Mouse (Mus musculus) MN1 (cell line): ENCODE measurements at regions not wholly inside any gene's neighbourhood (a gene's known extent, or its start where the extent isn't known, plus 50 kb on each side); places are given as distances from the start of the nearest gene placed in this dataset.

Experiments used
- DNase-seq: peaks from one replicate; pipeline ENCODE4 v3.0.0-alpha.2; 2016; ENCODE audit warnings: low spot score

DNA sequence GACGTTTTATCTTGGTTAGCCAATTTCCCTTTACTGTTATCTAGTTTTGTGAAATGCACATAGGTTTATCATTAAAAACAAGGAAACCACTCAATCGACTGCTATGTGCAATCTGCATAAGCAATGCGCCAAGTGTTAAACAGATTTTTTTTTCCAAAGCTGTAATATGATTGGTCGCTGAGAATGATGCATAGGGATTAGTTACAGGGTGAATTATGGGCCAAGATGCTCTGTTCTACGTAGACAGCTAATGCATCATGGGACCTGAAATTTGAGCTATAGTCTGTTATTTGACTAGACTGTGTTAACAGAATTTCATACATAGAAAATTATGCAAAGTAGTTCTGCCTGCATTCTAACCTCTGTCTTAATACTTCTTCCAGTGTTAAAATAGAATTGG is 284.0 kb downstream of the Basp1 start:
- no peak for DNase-seq

DNA sequence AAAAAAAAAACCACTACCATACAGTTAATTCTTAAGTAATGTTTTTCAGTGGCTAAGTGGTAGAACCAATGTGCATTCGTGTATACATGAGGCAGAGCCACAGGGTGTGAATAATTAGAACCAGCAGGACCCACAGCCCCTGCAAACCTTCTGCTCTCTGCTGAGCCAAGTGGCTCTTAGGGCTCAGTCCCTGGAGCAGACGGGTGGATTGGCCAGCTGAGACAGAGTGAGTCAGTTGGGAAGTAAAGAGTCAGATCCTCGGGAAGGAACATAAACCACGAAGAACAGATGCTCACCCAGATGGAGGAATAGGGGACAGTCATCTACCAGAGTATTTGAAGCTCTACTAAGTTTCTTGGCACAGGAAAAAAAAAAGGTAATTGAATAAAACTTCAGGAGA is 293.1 kb downstream of the Basp1 start:
- no peak for DNase-seq

DNA sequence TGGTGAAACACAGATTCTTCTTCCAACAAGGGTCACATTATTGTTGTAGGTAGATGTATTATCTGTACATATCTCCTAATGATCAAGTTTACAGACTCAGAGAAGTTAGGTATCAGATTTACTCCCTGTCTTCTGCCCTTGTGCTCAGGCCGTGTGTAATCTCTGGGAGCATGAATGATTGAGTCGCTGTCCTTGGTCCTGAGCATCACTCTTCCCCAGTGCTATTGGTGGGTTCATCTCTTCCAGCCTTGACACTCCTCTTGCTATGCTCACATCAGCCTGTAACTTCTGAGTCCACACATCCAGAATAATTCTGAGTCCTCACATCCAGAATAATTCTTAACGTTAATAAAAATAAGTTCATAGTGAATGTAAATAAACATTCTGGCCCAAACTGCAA is 295.6 kb downstream of the Basp1 start:
- DNase-seq: no peak

DNA sequence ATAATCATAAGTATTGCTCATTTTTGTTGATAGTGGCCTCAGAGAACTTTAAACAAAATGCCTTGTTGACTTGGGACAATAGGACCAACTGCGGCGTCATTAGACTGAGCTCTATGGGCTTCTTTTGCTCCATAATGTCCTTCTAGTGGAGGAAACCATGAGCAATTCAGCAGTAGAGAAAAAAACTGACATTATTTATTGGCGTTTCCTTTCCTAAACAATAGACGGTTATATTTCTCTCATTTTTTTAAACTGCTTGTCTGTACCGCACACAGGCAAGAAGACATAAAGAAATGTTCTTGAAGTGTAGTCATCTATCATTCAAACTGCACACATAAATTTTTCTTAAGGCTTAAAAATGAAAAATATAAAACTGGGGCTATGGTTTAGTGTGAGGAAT is 310.8 kb downstream of the Basp1 start:
- DNase-seq: no peak

DNA sequence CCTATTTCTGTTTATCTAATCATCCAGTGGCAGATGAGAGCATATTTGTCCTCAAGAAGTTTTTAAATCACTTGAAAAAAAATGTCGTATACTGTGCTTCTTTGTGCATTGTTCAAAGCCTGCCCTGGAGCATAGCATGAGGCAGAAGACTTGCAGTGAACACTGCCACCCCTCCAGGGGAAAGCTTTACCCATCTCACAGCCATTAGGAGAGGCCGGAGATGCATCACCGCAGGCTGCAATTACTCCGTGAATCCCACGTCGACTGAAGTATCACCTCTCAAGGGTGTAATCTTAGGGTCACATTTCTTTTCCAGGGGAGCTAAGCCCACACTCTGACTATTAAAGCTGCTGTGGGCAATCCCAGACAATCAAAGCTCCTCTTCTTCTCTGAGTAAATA is 319.8 kb downstream of the Basp1 start:
- DNase-seq: no peak

DNA sequence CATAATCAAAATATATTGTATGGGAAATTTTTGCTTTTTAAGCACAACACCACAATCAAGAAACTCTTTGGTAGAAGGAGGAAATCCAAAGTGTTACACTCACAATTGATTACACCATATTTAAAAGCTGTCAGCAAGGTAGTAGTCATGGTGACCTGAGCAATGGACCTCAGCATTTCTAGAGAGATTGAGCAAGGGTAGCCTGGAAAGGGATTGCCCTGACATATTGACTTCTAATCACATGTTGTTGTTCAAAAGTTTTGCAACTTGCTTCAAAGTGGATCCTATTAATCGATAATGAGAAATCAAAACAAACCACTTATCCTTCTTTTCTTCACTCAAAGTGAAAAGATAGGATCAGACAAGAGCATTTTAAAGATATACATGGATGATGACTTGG is 343.9 kb downstream of the Basp1 start:
- DNase-seq: no peak

DNA sequence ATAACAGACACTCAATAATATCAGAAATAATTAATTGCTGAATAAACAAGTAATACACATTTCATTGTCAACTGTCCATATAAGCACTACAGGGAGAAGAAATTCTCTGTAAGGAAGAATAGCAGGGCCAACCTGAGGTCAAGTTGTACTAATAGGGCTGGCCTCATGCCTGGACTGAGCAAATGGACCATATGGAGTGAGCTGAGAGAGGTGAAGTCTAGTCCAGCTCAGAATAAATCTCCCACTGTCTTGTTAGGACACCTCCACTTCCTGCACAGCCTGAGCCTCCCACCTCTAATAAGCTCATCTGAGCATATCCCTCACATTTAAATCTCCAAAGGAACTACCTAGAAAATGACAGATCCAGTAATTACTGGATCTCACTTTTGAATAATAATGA is 354.2 kb downstream of the Basp1 start:
- no peak for DNase-seq

DNA sequence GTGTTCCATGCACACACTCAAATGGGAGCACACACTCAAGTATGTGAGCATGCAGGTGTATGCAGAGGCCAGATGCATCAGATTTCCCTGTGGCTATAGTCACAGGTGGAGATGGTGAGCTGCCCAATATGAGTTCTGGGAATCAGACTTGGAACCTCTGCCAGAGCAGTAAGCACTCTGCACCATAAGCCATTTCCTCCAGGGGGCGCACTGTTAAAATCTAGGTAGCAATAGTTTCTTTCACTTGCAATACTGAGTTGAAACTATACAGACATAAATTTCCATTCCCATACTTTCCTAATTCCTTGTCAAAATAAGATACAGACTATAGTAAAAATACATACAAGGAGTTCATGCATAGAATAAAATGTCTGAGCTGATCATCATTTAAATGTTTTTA is 365.7 kb downstream of the Basp1 start:
- DNase-seq: peak; percentile 23

DNA sequence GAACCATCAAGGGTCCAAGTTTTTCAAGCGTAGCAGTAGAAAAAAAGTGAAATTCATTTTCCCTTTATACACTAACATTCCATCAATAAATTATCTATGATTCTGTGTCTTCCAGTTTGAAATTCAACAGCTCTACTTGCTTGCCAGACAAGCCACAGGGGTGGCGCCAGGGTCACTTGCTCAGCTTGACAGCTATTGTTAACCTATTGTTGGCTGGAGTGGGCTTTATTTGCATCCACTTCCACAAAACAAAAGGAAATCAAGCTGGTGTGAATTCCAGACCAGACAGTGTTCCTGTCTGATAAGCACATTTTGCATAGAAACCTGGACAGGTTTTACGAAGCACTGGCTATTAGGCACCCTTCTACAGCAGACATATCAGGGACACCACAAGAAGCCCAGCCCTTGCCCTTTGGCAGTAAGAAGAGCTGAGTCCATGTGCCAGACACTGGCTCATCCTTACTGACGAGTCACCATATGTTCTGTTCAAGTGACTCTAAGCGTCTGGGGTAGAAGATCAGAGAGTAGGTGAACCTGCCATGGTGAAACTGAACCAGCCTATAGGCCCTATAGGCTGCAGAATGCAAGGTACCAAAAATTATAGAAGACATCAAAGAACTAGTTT is 366.9 kb downstream of the Basp1 start:
- no peak for DNase-seq

DNA sequence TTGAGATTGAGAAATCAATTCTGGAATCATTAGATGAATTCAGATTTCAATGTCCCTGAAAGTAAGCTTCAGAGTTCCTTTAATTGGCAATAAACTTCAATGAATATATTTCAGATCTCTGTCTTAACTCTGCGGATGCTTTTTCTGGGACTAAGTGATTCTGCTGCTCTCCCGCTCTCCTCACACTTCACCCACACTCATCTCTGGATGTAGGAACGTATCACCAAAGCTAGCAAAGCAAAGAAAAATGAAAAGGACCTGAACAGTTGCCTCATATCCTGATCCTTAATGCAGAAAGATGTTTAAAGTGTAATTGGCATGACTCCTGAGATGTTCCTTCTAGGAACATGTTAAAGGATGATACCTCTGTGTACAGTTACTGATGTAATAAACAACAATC is 377.3 kb downstream of the Basp1 start:
- DNase-seq: no peak

DNA sequence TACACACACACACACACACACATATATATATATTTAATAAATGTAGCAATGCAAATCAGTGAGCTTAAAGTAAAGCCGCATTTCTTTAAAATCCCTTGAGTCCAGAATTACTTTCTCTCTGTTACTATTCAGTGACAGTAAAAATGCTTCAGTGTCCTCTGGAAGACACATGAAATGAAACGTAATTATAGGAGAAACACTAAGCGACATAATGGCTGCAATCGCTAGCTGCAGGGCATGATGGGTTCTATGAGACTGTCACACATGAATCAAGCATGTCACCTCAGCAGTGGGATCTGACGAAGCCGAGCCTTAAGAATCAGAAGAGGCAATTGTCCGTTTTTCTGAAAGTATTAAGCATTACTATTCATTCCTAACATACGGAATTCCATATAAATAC is 385.7 kb downstream of the Basp1 start:
- no peak for DNase-seq

DNA sequence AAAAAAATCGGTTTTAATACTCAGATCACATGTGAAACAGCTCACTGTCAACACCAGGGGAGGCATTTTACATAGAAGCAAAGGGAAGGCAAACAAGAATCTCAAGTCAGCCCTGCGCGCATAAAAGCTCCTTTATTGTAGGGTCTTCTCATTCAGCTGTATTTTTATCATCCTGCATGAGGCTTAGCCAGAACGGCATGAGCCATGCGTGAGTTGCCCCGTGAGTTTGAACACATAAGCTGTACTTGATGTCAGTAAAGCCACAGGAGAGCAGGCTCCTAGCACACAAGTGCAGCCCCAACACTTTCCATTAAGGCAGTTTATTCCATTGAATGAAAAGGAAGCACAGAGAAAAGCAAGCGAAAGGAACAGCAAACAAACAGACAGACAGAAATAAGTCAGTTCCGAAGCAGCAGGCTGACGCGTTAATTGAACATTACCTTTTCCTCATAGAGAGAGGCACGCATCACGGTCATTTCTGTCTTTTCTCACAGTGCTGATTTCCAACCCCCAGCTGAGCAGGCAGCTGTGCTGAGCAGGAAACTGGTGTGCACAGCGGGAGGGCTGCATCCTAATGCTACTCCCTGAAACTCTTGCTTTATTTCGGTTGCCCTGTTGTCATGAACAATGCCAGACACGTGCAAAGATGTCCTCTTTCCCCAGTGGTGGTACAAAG is 386.6 kb downstream of the Basp1 start:
- no peak for DNase-seq

DNA sequence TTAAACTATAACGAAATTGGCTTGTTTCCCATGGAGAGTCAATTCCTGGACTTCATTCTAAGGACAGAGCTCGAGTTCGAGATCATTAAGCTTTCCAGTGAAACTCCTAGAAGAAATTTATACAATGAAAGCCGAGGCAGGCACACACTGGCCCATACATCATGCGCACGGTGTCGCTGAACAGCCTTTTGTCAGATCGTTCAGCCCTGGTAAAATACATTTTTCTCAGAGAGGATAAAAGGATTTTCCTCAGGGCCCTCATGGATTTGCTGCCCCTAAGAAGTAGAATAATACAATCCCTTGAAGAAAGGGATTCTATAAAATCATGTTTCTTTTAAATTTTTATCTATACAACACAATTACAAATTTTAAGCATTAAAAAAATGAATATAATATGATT is 387.2 kb downstream of the Basp1 start:
- no peak for DNase-seq

DNA sequence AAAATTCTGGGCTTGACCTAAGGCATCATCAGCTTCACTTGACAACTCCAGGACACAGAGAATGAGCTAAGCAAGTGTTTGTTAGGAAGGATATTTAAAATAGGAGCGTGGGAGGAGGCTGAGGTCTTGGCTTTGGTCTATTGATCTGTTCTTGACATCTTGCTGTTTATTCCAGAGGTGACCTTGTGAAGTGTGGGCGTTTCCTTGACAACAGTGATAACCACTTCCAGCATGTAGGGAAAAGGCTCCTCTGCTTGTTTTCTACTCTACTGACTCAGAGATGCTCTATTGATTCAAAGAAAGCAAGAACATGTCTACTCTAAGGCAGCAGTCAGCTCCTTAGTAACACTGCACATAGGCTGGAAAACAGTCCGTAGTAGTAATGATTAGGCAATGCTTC is 392.6 kb downstream of the Basp1 start:
- no peak for DNase-seq

DNA sequence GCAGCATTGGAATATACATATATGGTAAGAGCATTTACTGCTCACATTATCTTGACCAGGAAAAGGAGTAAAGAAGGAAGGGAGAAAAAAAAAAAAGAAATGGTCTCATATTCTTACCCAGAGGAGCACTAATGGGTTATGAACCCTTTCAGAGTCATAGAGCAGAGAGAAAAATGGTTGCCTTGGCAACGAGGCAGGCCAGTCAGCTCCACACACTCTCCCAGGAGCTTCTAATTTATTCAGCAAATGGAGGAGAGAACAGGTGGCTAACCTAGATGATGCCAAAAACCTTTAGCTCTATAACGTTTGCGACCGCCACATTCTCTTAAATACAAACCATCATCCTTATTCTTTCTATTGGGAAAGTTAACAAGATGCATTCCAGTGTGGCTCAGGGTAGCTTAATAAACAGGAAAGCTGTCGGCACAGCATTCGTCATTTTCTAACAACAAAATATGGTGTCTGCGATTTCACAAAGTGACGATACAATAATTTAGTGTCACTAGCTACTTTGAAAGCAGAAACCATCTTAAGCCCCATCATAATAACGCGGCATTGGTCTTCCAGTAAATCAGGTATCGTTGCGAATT is 394.1 kb downstream of the Basp1 start:
- DNase-seq: no peak

DNA sequence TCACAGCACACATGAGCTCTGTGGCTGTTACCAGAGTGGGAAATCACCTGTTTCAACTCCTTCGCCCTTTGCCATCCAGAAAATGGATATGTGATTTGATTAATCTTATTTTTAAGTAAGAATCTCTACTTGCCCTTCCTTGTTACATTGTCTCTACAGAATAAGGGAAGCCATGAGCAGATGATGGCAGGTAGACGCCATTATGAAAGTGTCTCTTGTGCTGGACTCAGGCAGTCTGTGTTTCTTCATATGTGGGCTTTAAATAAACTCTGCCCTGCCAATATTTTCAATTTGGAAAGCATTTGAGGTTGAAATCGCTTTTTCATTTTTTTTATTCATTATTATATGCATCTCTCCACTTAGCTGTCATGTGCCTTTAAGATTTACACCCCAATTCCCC is 394.6 kb downstream of the Basp1 start:
- no peak for DNase-seq

DNA sequence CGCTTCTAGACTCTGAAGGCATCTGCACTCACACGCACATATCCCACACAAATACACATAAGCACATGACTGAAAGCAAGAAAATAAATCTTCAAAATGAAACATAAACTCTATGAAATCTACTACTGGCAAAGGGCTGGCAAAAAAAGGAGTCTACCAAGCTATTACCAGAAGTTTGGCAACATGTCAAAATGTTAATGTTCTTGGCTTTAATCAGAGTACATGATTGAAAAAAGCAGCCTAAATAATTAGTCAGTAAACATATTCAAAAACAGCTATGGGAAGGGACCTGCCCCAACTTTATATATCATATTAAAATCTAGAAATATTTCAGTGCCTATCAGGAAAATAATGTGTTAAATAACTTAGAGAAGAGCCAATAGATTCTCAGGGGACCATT is 405.8 kb downstream of the Basp1 start:
- no peak for DNase-seq

DNA sequence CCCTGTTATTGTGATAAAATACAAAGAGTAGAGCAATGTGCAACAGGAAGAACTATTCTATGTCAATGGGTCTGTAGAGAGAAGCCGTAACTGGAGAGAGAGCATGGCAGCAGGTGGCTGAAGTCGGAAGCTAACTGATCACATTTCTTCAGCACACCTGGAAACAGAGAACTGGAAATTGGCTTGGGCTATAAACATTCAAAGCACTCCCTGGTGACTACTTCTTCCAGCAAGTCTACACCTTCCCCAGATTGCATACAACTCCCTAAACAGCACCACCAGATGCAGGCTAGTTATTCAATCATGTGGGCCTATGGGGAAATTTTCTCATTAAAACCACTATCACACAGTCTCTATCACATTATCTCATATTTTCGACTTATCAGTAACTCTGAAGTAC is 413.4 kb downstream of the Basp1 start:
- no peak for DNase-seq

DNA sequence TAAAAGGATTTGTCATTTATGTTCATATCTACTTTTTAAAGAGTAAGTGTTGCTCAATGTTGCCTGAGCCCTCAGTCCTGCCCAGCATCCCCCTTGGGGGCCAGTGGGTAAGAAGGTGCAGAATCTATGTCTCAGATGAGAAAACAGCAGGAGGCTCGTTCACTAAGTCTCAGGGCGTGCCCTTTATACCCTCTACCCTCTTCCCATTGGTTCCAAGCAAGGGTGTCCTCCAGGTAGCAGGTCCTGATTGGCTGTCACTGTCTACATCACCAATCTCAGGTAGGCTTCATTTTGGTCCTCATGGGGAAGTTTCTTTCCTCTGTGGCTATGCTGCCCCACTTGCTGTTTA is 420.3 kb downstream of the Basp1 start:
- no peak for DNase-seq

DNA sequence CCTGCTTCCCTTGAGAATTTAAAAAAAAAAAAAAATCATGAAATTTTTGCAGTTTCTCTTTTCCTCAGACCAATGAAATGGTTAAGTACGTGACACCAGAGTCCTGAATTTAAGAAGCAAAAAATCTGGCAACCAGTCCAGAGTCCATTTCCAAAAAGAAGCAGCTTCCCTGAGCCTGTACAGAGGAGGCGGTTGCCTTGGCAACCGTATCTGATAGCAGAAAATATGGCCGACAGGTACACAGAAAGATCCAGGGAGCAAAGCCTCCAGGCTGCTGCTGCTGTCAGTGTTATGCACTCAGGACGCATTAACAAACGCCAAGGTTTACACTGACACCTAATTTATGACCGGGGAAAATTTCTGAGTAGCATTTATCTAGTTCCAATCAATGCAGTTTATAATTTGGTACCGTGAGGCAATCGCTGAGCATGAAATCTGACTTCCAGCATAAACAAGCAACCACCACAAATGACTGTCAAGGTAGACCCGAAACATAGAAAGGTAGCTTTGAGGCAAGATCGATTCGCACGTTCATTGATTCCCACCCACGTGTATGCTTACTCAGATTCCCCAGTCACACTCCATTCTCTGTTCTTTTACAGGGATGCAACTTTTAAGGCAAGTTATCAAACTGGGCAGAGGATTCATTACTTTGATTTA is 420.8 kb downstream of the Basp1 start:
- DNase-seq: no peak

DNA sequence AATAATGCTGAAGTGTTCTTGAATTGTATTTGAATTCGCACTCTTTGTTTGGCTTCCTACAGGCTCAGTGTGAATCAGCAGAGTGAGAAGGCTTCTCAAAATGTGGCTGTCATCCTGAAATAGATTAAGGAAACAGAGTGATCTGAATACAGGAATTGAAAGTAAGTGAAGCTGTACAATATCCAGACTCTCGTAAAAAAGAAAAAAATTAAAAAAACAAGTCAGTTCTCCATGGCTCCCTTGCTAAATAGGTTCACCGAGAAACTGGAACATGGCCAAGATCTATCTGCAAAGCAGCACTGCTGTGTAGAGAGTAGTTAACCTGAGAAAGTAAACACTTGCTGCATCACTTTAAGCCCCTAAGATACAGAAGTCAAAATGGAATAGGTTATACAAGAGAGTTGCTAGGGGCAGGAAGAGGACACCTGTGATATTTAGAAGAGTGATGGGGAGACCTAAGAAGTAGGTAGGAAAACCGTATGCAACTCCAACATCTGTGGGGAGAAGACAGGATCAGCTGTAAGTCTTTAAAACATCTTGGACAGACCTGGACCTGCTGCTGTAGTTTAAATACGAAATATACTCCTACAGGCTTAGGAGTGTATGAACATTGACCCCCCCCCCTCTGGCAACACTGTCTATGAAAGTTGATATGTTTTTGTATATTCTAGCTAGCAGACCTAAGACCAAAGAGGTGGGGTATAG is 423.3 kb downstream of the Basp1 start:
- DNase-seq: no peak

DNA sequence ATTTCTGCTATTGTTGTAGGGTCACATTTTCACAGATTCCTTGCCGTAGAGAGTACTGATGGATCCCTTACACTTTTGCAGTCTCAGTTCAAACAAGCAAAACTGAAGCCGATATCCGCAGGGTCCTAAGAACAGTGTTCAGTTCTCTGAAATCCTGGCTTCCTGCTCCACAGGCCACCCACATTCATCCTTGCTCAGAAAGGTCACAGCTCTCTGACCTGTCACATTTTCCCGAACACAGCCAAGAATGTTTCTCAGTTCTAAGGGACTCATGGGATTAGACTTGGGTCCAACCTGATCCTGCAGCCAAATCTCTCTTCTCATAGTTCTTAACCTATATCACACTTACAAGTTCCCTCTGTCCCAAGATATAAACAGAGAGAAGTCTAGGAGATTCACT is 432.7 kb downstream of the Basp1 start:
- DNase-seq: no peak

DNA sequence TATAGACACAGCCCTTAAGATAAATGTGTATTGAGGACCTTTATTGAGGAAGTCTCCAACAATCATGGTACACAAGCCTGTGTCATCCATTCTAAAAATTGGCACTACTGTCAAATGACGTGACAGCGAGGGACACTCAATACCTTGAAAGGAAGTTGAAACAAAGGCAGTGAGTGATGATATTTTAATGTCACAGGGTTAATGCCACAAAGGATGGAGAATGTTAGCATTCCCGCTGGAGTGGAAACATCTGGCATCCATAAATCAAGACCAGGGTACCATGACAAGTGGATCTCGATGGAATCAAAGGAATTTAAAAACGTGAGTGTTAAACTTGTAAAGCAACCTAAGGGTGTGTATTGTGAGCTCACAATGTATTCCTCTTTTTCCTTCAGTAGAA is 441.5 kb downstream of the Basp1 start:
- no peak for DNase-seq
